Mouse (Mus musculus) CH12.LX (cell line): Measurements from ENCODE around the gene Sort1. TPM values are rescaled to one million over a fixed set of nuclear protein-coding genes. Genes with fewer than 3 reads are reported as not detected.

Experiments
- DNase-seq: peaks from one replicate; pipeline ENCODE4 v3.0.0-alpha.2; 2013; ENCODE audit errors: extremely low read depth
- H3K27ac ChIP-seq: 2 replicates; pipeline ENCODE4 v1.5.1; 2012; ENCODE audit warnings: low read depth, mild to moderate bottlenecking, control low read depth, moderate library complexity; ENCODE audit not compliant: insufficient read depth
- H3K27me3 ChIP-seq: replicated peaks from 2 replicates; pipeline ENCODE3; 2012; ENCODE audit warnings: inconsistent platforms
- H3K36me3 ChIP-seq, 2 experiments: replicated peaks in 1 of 2; 2 replicates each; pipeline versions ENCODE3 to v1.6.1; 2012; ENCODE audit warnings: inconsistent platforms in 1 of 2, low read length in 1 of 2, mild to moderate bottlenecking in 1 of 2, mixed read lengths in 1 of 2, moderate library complexity in 1 of 2; ENCODE audit not compliant: control insufficient read depth in 1 of 2, insufficient read depth in 1 of 2
- H3K4me1 ChIP-seq, 2 experiments: 2 replicates each; pipeline ENCODE4 v1.6.1; 2012; ENCODE audit warnings: inconsistent platforms in 1 of 2, moderate library complexity in 1 of 2; ENCODE audit not compliant: insufficient read depth in 2 of 2, control insufficient read depth in 1 of 2
- H3K4me2 ChIP-seq: 2 replicates; pipeline ENCODE4 v1.6.1; 2012; ENCODE audit warnings: low read depth, mild to moderate bottlenecking, control low read depth; ENCODE audit not compliant: poor library complexity, insufficient read depth, severe bottlenecking
- H3K4me3 ChIP-seq, 3 experiments: fragments of 150-350 bp in 1 of 3; sonication (generic) in 1 of 3; replicated peaks in 1 of 3; 2 replicates each; pipeline versions ENCODE3 to v1.5.1; 2011 to 2012; ENCODE audit warnings: low read depth in 2 of 3, low read length in 2 of 3, mild to moderate bottlenecking in 2 of 3, moderate library complexity in 2 of 3, control low read depth in 1 of 3, improper control_type of control experiment in 1 of 3, inconsistent platforms in 1 of 3, mixed read lengths in 1 of 3; ENCODE audit not compliant: poor library complexity in 1 of 3
- H3K79me2 ChIP-seq: replicated peaks from 2 replicates; pipeline ENCODE4 v1.6.1; 2012; ENCODE audit warnings: mild to moderate bottlenecking, moderate library complexity; ENCODE audit not compliant: control insufficient read depth, poor library complexity, insufficient read depth, severe bottlenecking; ENCODE audit errors: extremely low read depth
- H3K9ac ChIP-seq: 2 replicates; pipeline ENCODE4 v1.6.1; 2012; ENCODE audit warnings: low read depth, mild to moderate bottlenecking, control low read depth, moderate library complexity; ENCODE audit not compliant: insufficient read depth
- H3K9me3 ChIP-seq: replicated peaks from 2 replicates; pipeline ENCODE3; 2012; ENCODE audit warnings: low read length, inconsistent platforms, mixed read lengths
- BHLHE40 ChIP-seq: IDR thresholded peaks from 2 replicates; pipeline ENCODE4 v1.6.1; 2011; ENCODE audit warnings: mild to moderate bottlenecking, low read depth, low read length, improper control_type of control experiment
- E2F4 ChIP-seq: IDR thresholded peaks from 2 replicates; pipeline ENCODE4 v1.6.1; 2011; ENCODE audit warnings: low read depth, low read length, improper control_type of control experiment; ENCODE audit not compliant: insufficient replicate concordance
- ELF1 ChIP-seq: IDR thresholded peaks from 2 replicates; pipeline ENCODE4 v1.6.1; 2014; ENCODE audit warnings: low read depth, mild to moderate bottlenecking, inconsistent platforms, low read length, improper control_type of control experiment
- EP300 ChIP-seq: IDR thresholded peaks from 2 replicates; pipeline ENCODE4 v1.6.1; 2011; ENCODE audit warnings: low read length, improper control_type of control experiment
- ETS1 ChIP-seq: conservative IDR thresholded peaks from 2 replicates; pipeline ENCODE4 v1.6.1; 2012; ENCODE audit warnings: low read depth, mild to moderate bottlenecking, inconsistent platforms, low read length, improper control_type of control experiment, moderate library complexity
- MAFK ChIP-seq: IDR thresholded peaks from 2 replicates; pipeline ENCODE4 v1.6.1; 2011; ENCODE audit warnings: low read length, improper control_type of control experiment; ENCODE audit not compliant: insufficient replicate concordance
- MAZ ChIP-seq: IDR thresholded peaks from 2 replicates; pipeline ENCODE4 v1.6.1; 2012; ENCODE audit warnings: low read depth, mild to moderate bottlenecking, inconsistent platforms, low read length, improper control_type of control experiment, moderate library complexity
- MEF2A ChIP-seq: IDR thresholded peaks from 2 replicates; pipeline ENCODE4 v1.6.1; 2014; ENCODE audit warnings: low read depth, mild to moderate bottlenecking, inconsistent platforms, low read length, improper control_type of control experiment, borderline replicate concordance
- MXI1 ChIP-seq: IDR thresholded peaks from 2 replicates; pipeline ENCODE4 v1.6.1; 2011; ENCODE audit warnings: mild to moderate bottlenecking, low read depth, low read length, improper control_type of control experiment
- NELFE ChIP-seq: IDR thresholded peaks from 2 replicates; pipeline ENCODE4 v1.6.1; 2011; ENCODE audit warnings: low read depth, low read length, improper control_type of control experiment
- POLR2A ChIP-seq: IDR thresholded peaks from 2 replicates; pipeline ENCODE4 v1.6.1; 2011; ENCODE audit warnings: low read depth, mild to moderate bottlenecking, improper control_type of control experiment, low read length
- POLR2AphosphoS2 ChIP-seq: IDR thresholded peaks from 2 replicates; pipeline ENCODE4 v1.6.1; 2011; ENCODE audit warnings: low read depth, low read length, improper control_type of control experiment
- SIN3A ChIP-seq: IDR thresholded peaks from 2 replicates; pipeline ENCODE4 v1.6.1; 2012; ENCODE audit warnings: low read length, improper control_type of control experiment, inconsistent platforms
- TBP ChIP-seq: conservative IDR thresholded peaks from 2 replicates; pipeline ENCODE4 v1.6.1; 2011; ENCODE audit warnings: low read depth, low read length, improper control_type of control experiment
- USF1 ChIP-seq: IDR thresholded peaks from 2 replicates; pipeline ENCODE4 v1.6.1; 2014; ENCODE audit warnings: low read depth, mild to moderate bottlenecking, inconsistent platforms, low read length, improper control_type of control experiment
- ZC3H11A ChIP-seq: IDR thresholded peaks from 2 replicates; pipeline ENCODE4 v1.6.1; 2012; ENCODE audit warnings: low read depth, mild to moderate bottlenecking, inconsistent platforms, low read length, improper control_type of control experiment
- ZKSCAN1 ChIP-seq: IDR thresholded peaks from 2 replicates; pipeline ENCODE4 v1.6.1; 2012; ENCODE audit warnings: low read depth, inconsistent platforms, low read length, improper control_type of control experiment, borderline replicate concordance
- ZMIZ1 ChIP-seq: IDR thresholded peaks from 2 replicates; pipeline ENCODE4 v1.6.1; 2012; ENCODE audit warnings: low read depth, mild to moderate bottlenecking, inconsistent platforms, low read length, improper control_type of control experiment
- dilution Hi-C: fragments of 300-500 bp; cut with MboI; formaldehyde crosslinking; loops from 2 replicates; pipeline ENCODE4 v1.14.3; 2020; ENCODE audit warnings: low sequenced_read_pairs; ENCODE audit not compliant: extremely low pct_unique_long_range_greater_than_20kb, extremely low pct_ligation_motif_present
- in situ Hi-C: fragments of 300-500 bp; cut with MboI; formaldehyde crosslinking; loops from 3 replicates; pipeline ENCODE4 v1.14.3; 2019; ENCODE audit warnings: low sequenced_read_pairs, low pct_ligation_motif_present, low pct_unique_long_range_greater_than_20kb, mixed read lengths
- polyA plus RNA-seq: library from polyadenylated mRNA; unstranded; fragments of >175 nt; gene quantifications from 2 replicates; pipeline ENCODE4 v1.2.1, GENCODE M21; 2012; ENCODE audit warnings: low read depth; ENCODE audit not compliant: insufficient read length
- total RNA-seq, 2 experiments: library from RNA; depleted of rRNA; stranded (reverse); fragments of 300-350 nt in 1 of 2; fragments of >200 nt in 1 of 2; gene quantifications; 2 replicates each; pipeline ENCODE4 v1.2.3; 2012 to 2014

The Sort1 gene
- total and polyA plus RNA-seq, 3 experiments = 0.15 to 1.2 (median 0.90) TPM

- no peaks in the 10 kb centered on the region for H3K9me3 ChIP-seq
- H3K36me3 ChIP-seq = no peaks in the 10 kb centered on the region
- H3K27me3 ChIP-seq = no peaks in the 10 kb centered on the region
- H3K4me1 ChIP-seq = no peaks in the 10 kb centered on the region
- no peak overlapping the region for H3K27ac ChIP-seq
- no peak overlapping the region for H3K4me2 ChIP-seq
- in situ Hi-C loops (no loop called here), dilution Hi-C loops (no loop called here)
- TF ChIP-seq NELFE (no peak), TBP (no peak), POLR2A (no peak), ZKSCAN1 (no peak), MAZ (no peak), BHLHE40 (no peak), ETS1 (no peak), ZC3H11A (no peak), MAFK (no peak), SIN3A (no peak), ELF1 (no peak), EP300 (no peak), MEF2A (no peak), E2F4 (no peak), USF1 (no peak), ZMIZ1 (no peak), MXI1 (no peak), POLR2AphosphoS2 (no peak)
- H3K79me2 ChIP-seq = no peaks in the 10 kb centered on the region
- no peak for DNase-seq
- H3K9ac ChIP-seq = no peak overlapping the region
- H3K4me3 ChIP-seq = no peak overlapping the region
These were observed 41.6 kb downstream of the Sort1 start for GRCm38 (mm10) chr3:108325521-108325920.

- Histone ChIP-seq H3K36me3 (no peaks in the 10 kb centered on the region), H3K4me3 (no peak overlapping the region), H3K79me2 (no peaks in the 10 kb centered on the region), H3K4me2 (no peak overlapping the region), H3K9ac (no peak overlapping the region), H3K27ac (no peak overlapping the region), H3K4me1 (no peaks in the 10 kb centered on the region), H3K9me3 (no peaks in the 10 kb centered on the region), H3K27me3 (no peaks in the 10 kb centered on the region)
- no peak for DNase-seq
- in situ Hi-C loops = no loop called here
- TF ChIP-seq MAZ = no peak
- TF ChIP-seq NELFE = no peak
- TF ChIP-seq SIN3A = no peak
- dilution Hi-C loops = no loop called here
These were observed 43.4 kb downstream of the Sort1 start for GRCm38 (mm10) chr3:108327275-108327674.
